19 mouse cellular contexts compared by ENCODE assay signal in the genomic region with DNA sequence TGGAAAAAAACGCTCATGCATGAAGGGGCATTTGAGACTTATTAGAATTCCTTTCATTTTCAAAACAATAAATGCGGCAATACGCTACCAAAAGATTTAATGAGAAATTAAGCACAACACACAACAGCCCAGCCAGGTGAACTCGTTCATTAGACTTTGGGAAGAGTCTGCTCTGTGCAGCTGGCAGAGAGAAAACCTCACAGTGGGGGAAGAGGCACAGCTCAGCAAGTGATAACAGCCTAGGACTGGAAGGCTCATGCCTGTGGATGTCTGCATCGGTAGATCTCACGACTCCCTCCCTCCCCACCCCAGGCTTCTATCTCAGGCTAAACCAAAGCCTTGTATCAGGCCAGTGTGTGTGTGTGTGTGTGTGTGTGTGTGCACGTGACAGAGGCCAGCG.
DNase-seq lines count a peak whose midpoint lies in the region; ATAC-seq and TF ChIP-seq lines count a peak whose summit lies in the region.
"Had no signal": no experiment of that assay in that cellular context is flagged by ENCODE, and none has a peak within 500 bp of the region (broad histone marks: within the 10 kb centered on the region; RNA-seq: fewer than 3 reads in every experiment).

No protein-coding gene starts in this region.

- no peak overlapping the region for H3K4me2 ChIP-seq in hindbrain, embryonic 15.5 days
- no peak overlapping the region for H3K4me2 ChIP-seq in hindbrain, embryonic 14.5 days (replicated peaks)
- no peak overlapping the region for H3K4me2 ChIP-seq in midbrain, embryonic 14.5 days (ENCODE audit: low read length)
- no peak overlapping the region for H3K4me2 ChIP-seq in midbrain, embryonic 11.5 days
- H3K4me2 ChIP-seq in myocyte (ENCODE audit: low read depth) = peak overlapping the region; percentile 56
- H3K4me2 ChIP-seq: neural tube, embryonic 12.5 days had no signal

- no peaks in the 10 kb centered on the region for H3K9me3 ChIP-seq in hindbrain, embryonic 15.5 days
- H3K9me3 ChIP-seq in hindbrain, embryonic 14.5 days (ENCODE audit: control insufficient read depth, low read length) = no peaks in the 10 kb centered on the region
- H3K9me3 ChIP-seq in midbrain, embryonic 14.5 days (ENCODE audit: control insufficient read depth, low read length) = no peaks in the 10 kb centered on the region
- no peaks in the 10 kb centered on the region for H3K9me3 ChIP-seq in midbrain, embryonic 11.5 days (ENCODE audit: control insufficient read depth, low read length)
- H3K9me3 ChIP-seq: neural tube, embryonic 12.5 days had no signal

- peak; percentile 48 to 52 for DNase-seq in cerebellum, postnatal 10 days
- no peak for DNase-seq in cerebellum, adult 18-20 months
- DNase-seq in hindbrain, embryonic 14.5 days (ENCODE audit: low spot score) = no peak
- peak; percentile 33 for DNase-seq in midbrain, embryonic 14.5 days
- no peak for DNase-seq in midbrain, embryonic 11.5 days (ENCODE audit: low spot score, missing footprints)
- no peak for DNase-seq in kidney, postnatal 10 days
- DNase-seq: adrenal gland, adult 8-10 months; cerebellum, adult 8-10 months; gastrocnemius, postnatal 36 days; heart, postnatal 10 days; kidney, adult 8-10 months; kidney, postnatal 36 days; lung, adult 18-20 months; thymus, adult 18-20 months had no signal

- H3K27ac ChIP-seq in hindbrain, embryonic 15.5 days (replicated peaks) = no peak overlapping the region
- no peak overlapping the region; the same call in 1 of the 2 replicates for H3K27ac ChIP-seq in hindbrain, embryonic 14.5 days
- no peak overlapping the region for H3K27ac ChIP-seq in midbrain, embryonic 14.5 days (replicated peaks; ENCODE audit: low read depth, low read length)
- H3K27ac ChIP-seq in midbrain, embryonic 11.5 days (ENCODE audit: low read depth, low read length) = no peak overlapping the region
- H3K27ac ChIP-seq: neural tube, embryonic 12.5 days had no signal

- H3ac ChIP-seq in myocyte (ENCODE audit: control insufficient read depth, insufficient read length) = no peak overlapping the region

- no peak overlapping the region for H3K9ac ChIP-seq in hindbrain, embryonic 15.5 days
- no peak overlapping the region for H3K9ac ChIP-seq in hindbrain, embryonic 14.5 days
- H3K9ac ChIP-seq in midbrain, embryonic 14.5 days (replicated peaks; ENCODE audit: low read length) = no peak overlapping the region
- no peak overlapping the region for H3K9ac ChIP-seq in midbrain, embryonic 11.5 days (ENCODE audit: low read length)
- H3K9ac ChIP-seq: neural tube, embryonic 12.5 days had no signal

- peak; percentile 48; the same call in 1 of the 2 replicates for ATAC-seq in hindbrain, embryonic 15.5 days (ENCODE audit: low FRiP score, low read depth)
- ATAC-seq in hindbrain, embryonic 14.5 days (ENCODE audit: low FRiP score) = no peak; the same call in 1 of the 2 replicates
- no peak for ATAC-seq in midbrain, embryonic 14.5 days (ENCODE audit: low FRiP score, low TSS enrichment)
- ATAC-seq in midbrain, embryonic 11.5 days (ENCODE audit: low FRiP score) = no peak
- ATAC-seq: inflammation-experienced regulatory T-cells, adult 6 months had no signal

- no peak overlapping the region for H3K4me3 ChIP-seq in hindbrain, embryonic 15.5 days
- H3K4me3 ChIP-seq in hindbrain, embryonic 14.5 days (replicated peaks; ENCODE audit: low read length) = no peak overlapping the region
- no peak overlapping the region for H3K4me3 ChIP-seq in midbrain, embryonic 14.5 days (replicated peaks; ENCODE audit: low read depth, low read length)
- no peak overlapping the region for H3K4me3 ChIP-seq in midbrain, embryonic 11.5 days (ENCODE audit: low read depth, low read length)
- H3K4me3 ChIP-seq in myocyte = no peak overlapping the region
- H3K4me3 ChIP-seq: neural tube, embryonic 12.5 days had no signal

- 52% methylated on average over 8 of the region's 8 CpGs for WGBS in hindbrain, embryonic 15.5 days
- 62% methylated on average over 8 of the region's 8 CpGs for WGBS in hindbrain, embryonic 14.5 days
- 52% methylated on average over 8 of the region's 8 CpGs for WGBS in midbrain, embryonic 14.5 days
- WGBS in midbrain, embryonic 11.5 days = 81% methylated on average over 8 of the region's 8 CpGs

- H3K79me2 ChIP-seq in myocyte (ENCODE audit: control insufficient read depth, insufficient read depth) = no peaks in the 10 kb centered on the region

- no peaks in the 10 kb centered on the region for H3K36me3 ChIP-seq in hindbrain, embryonic 15.5 days
- H3K36me3 ChIP-seq in hindbrain, embryonic 14.5 days (replicated peaks; ENCODE audit: control insufficient read depth, insufficient read depth) = no peaks in the 10 kb centered on the region
- no peaks in the 10 kb centered on the region for H3K36me3 ChIP-seq in midbrain, embryonic 14.5 days (ENCODE audit: control insufficient read depth, insufficient read depth, low read length)
- H3K36me3 ChIP-seq in midbrain, embryonic 11.5 days (ENCODE audit: control insufficient read depth, insufficient read depth, low read length) = no peaks in the 10 kb centered on the region
- H3K36me3 ChIP-seq in myocyte (ENCODE audit: control insufficient read depth, insufficient read depth) = no peaks in the 10 kb centered on the region
- H3K36me3 ChIP-seq: neural tube, embryonic 12.5 days had no signal

- 0 out of 2 replicates have a peak, but pooled peaks cover 4% of the 10 kb centered on the region for H3K4me1 ChIP-seq in hindbrain, embryonic 15.5 days (replicated peaks)
- 0 out of 2 replicates have a peak, but pooled peaks cover 7% of the 10 kb centered on the region for H3K4me1 ChIP-seq in hindbrain, embryonic 14.5 days (replicated peaks; ENCODE audit: control insufficient read depth, insufficient read depth, low read length)
- no peaks in the 10 kb centered on the region for H3K4me1 ChIP-seq in midbrain, embryonic 14.5 days (ENCODE audit: control insufficient read depth, insufficient read depth, low read length)
- no peaks in the 10 kb centered on the region for H3K4me1 ChIP-seq in midbrain, embryonic 11.5 days (ENCODE audit: control insufficient read depth, insufficient read depth, low read length)
- H3K4me1 ChIP-seq: neural tube, embryonic 12.5 days had no signal

- H3K27me3 ChIP-seq in hindbrain, embryonic 15.5 days = no peaks in the 10 kb centered on the region
- no peaks in the 10 kb centered on the region for H3K27me3 ChIP-seq in hindbrain, embryonic 14.5 days (ENCODE audit: control insufficient read depth, insufficient read depth, low read length)
- H3K27me3 ChIP-seq in midbrain, embryonic 14.5 days (ENCODE audit: control insufficient read depth, insufficient read depth, low read length) = no peaks in the 10 kb centered on the region
- H3K27me3 ChIP-seq in midbrain, embryonic 11.5 days (ENCODE audit: control insufficient read depth, insufficient read depth, low read length) = no peaks in the 10 kb centered on the region
- H3K27me3 ChIP-seq in myocyte (ENCODE audit: control insufficient read depth, insufficient read depth, insufficient read length) = no peaks in the 10 kb centered on the region
- H3K27me3 ChIP-seq: CH12.LX; neural tube, embryonic 12.5 days had no signal

- TF ChIP-seq POLR2A in myocyte (IDR thresholded peaks at IDR 0.05; ENCODE audit: insufficient read length, low read depth) = no peak

TF ChIP-seq in myocyte, 11 proteins besides CTCF, POLR2A, EP300 and RAD21:
- no peak for TF ChIP-seq TCF3 (IDR thresholded peaks at IDR 0.05; ENCODE audit: insufficient read length, low read depth)
- no peak for TF ChIP-seq MYOG (IDR thresholded peaks at IDR 0.05; ENCODE audit: control insufficient read depth in 1 of 3, insufficient read depth in 1 of 3, insufficient read length in 2 of 3, low read depth in 2 of 3)
- no peak for TF ChIP-seq USF1 (IDR thresholded peaks at IDR 0.05; ENCODE audit: low read depth)
- TF ChIP-seq E2F4 (IDR thresholded peaks at IDR 0.05; ENCODE audit: insufficient read depth) = no peak
- no peak for TF ChIP-seq MYOD1 (IDR thresholded peaks at IDR 0.05; ENCODE audit: control insufficient read depth in 1 of 3, insufficient read length in 2 of 3, low read depth in 2 of 3)
- no peak for TF ChIP-seq POLR2AphosphoS2 (IDR thresholded peaks at IDR 0.05; ENCODE audit: insufficient read length, low read depth)
- TF ChIP-seq REST (IDR thresholded peaks at IDR 0.05; ENCODE audit: insufficient read depth, insufficient read length) = no peak
- no peak for TF ChIP-seq SRF (IDR thresholded peaks at IDR 0.05; ENCODE audit: control insufficient read depth, insufficient read length, low read depth)
- TF ChIP-seq MAX (IDR thresholded peaks at IDR 0.05; ENCODE audit: low read depth) = no peak
- TF ChIP-seq TCF12 (IDR thresholded peaks at IDR 0.05; ENCODE audit: insufficient read depth, poor library complexity, severe bottlenecking) = no peak
- no peak for TF ChIP-seq CEBPB (IDR thresholded peaks at IDR 0.05; ENCODE audit: insufficient read depth, poor library complexity, severe bottlenecking)

Comparison
In these comparisons a context has a peak if more than half of its experiments do, and no peak if none do; other contexts are left out.
1. DNase-seq: peak in cerebellum, postnatal 10 days (2 of 2) and midbrain, embryonic 14.5 days (single experiment); none in cerebellum, adult 18-20 months (0 of 2), hindbrain, embryonic 14.5 days (single experiment), midbrain, embryonic 11.5 days (single experiment) and kidney, postnatal 10 days (single experiment).